Mouse (Mus musculus) embryonic facial prominence, embryonic 13.5 days (tissue): ENCODE data around the gene Tnc. TPM values are rescaled to one million over a fixed set of nuclear protein-coding genes. Genes with fewer than 3 reads are reported as not detected.
A peak's percentile ranks its signal among the peaks of the same experiment; 100 is the strongest.

ENCODE experiments used
- ATAC-seq: fragments of 200-750 bp; cut with Nextera tagmentation; 2 replicates; pipeline ENCODE4 v1.8.0; 2017; ENCODE audit warnings: low read depth; ENCODE audit not compliant: insufficient number of reproducible peaks, insufficient read depth, low FRiP score, low TSS enrichment
- H3K27ac ChIP-seq: fragments of 300-500 bp; sonication (generic); 2 replicates; pipeline ENCODE4 v1.5.1; 2015; ENCODE audit warnings: moderate library complexity, mild to moderate bottlenecking, inconsistent platforms
- H3K27me3 ChIP-seq: fragments of 300-500 bp; sonication (generic); 2 replicates; pipeline ENCODE4 v1.6.1; 2015; ENCODE audit warnings: mild to moderate bottlenecking, inconsistent platforms
- H3K36me3 ChIP-seq: fragments of 300-500 bp; sonication (generic); 2 replicates; pipeline ENCODE4 v1.6.1; 2015; ENCODE audit warnings: mild to moderate bottlenecking, inconsistent platforms
- H3K4me1 ChIP-seq: fragments of 300-500 bp; sonication (generic); 2 replicates; pipeline ENCODE4 v1.6.1; 2015; ENCODE audit warnings: inconsistent platforms
- H3K4me2 ChIP-seq: fragments of 300-500 bp; sonication (generic); 2 replicates; pipeline ENCODE4 v1.6.1; 2015; ENCODE audit warnings: moderate library complexity, mild to moderate bottlenecking, inconsistent platforms
- H3K4me3 ChIP-seq: fragments of 300-500 bp; sonication (generic); 2 replicates; pipeline ENCODE4 v1.5.1; 2015; ENCODE audit warnings: mild to moderate bottlenecking, inconsistent platforms
- H3K9ac ChIP-seq: fragments of 300-500 bp; sonication (generic); 2 replicates; pipeline ENCODE4 v1.6.1; 2015; ENCODE audit warnings: mild to moderate bottlenecking, inconsistent platforms
- H3K9me3 ChIP-seq: fragments of 300-500 bp; sonication (generic); 2 replicates; pipeline ENCODE4 v1.6.1; 2016; ENCODE audit warnings: inconsistent platforms
- WGBS: fragments of 180-500 bp; shearing (Covaris S2); methylation state at CpG from one replicate; pipeline ENCODE4 v1.1.7; 2015; ENCODE audit warnings: mixed read lengths; 5-methylcytosine and 5-hydroxymethylcytosine counted together
- polyA plus RNA-seq: library from polyadenylated mRNA; unstranded; fragments of >200 nt; fragmentation: Nextera tagmentation; extraction: Ambion mirVana; gene quantifications from 2 replicates; pipeline ENCODE4 v1.2.1, GENCODE M21; 2015

Gene Tnc
- polyA plus RNA-seq, 1 experiment from 2014 or later, result 48.0 TPM

GRCm38 (mm10) chr4:63988090-63988489 lies 58.7 kb downstream of the Tnc start:
- no peaks in the 10 kb centered on the region for H3K9me3 ChIP-seq
- peaks cover 5% of the 10 kb centered on the region; the same call in 1 of the 2 replicates for H3K4me1 ChIP-seq
- no peak overlapping the region for H3K27ac ChIP-seq
- H3K4me3 ChIP-seq, result no peak overlapping the region
- H3K9ac ChIP-seq, result no peak overlapping the region
- H3K27me3 ChIP-seq, result no peaks in the 10 kb centered on the region
- WGBS, result 93% methylated on average over 5 of the region's 5 CpGs
- H3K4me2 ChIP-seq, result no peak overlapping the region
- 0 out of 2 replicates have a peak, but pooled peaks cover 3% of the 10 kb centered on the region for H3K36me3 ChIP-seq
- ATAC-seq, result no peak

GRCm38 (mm10) chr4:63986576-63986975 lies 60.2 kb downstream of the Tnc start:
- Histone ChIP-seq H3K4me3 (no peak overlapping the region), H3K27me3 (no peaks in the 10 kb centered on the region), H3K27ac (no peak overlapping the region), H3K36me3 (no peaks in the 10 kb centered on the region), H3K4me2 (no peak overlapping the region), H3K9me3 (no peaks in the 10 kb centered on the region), H3K9ac (no peak overlapping the region), H3K4me1 (peaks cover 12% of the 10 kb centered on the region)
- no peak for ATAC-seq

GRCm38 (mm10) chr4:63983098-63983445 lies 63.7 kb downstream of the Tnc start:
- no peak overlapping the region for H3K9ac ChIP-seq
- WGBS, result 27% methylated on average over 8 of the region's 8 CpGs
- no peak for ATAC-seq
- H3K27me3 ChIP-seq, result no peaks in the 10 kb centered on the region
- no peak overlapping the region for H3K4me2 ChIP-seq
- H3K9me3 ChIP-seq, result no peaks in the 10 kb centered on the region
- peak overlapping the region; percentile 34; the same call in 1 of the 2 replicates for H3K27ac ChIP-seq
- peaks cover 20% of the 10 kb centered on the region for H3K4me1 ChIP-seq
- no peaks in the 10 kb centered on the region; the same call in 1 of the 2 replicates for H3K36me3 ChIP-seq
- no peak overlapping the region for H3K4me3 ChIP-seq

- H3K4me3 ChIP-seq, result no peak overlapping the region
- ATAC-seq, result no peak
Observed at GRCm38 (mm10) chr4:63982425-63983097, 64.3 kb downstream of the Tnc start.

GRCm38 (mm10) chr4:63980211-63980794 lies 66.5 kb downstream of the Tnc start:
- no peaks in the 10 kb centered on the region for H3K27me3 ChIP-seq
- no peak for ATAC-seq
- H3K4me2 ChIP-seq, result no peak overlapping the region
- H3K9me3 ChIP-seq, result no peaks in the 10 kb centered on the region
- 63% methylated on average over 1 of the region's 1 CpGs for WGBS
- no peak overlapping the region for H3K27ac ChIP-seq
- H3K4me3 ChIP-seq, result no peak overlapping the region
- H3K9ac ChIP-seq, result no peak overlapping the region
- peaks cover 6% of the 10 kb centered on the region; the same call in 1 of the 2 replicates for H3K36me3 ChIP-seq
- peaks cover 20% of the 10 kb centered on the region for H3K4me1 ChIP-seq

More at GRCm38 (mm10) chr4:63982425-63983097, 64.3 kb downstream of the Tnc start:
- H3K27me3 ChIP-seq, result no peaks in the 10 kb centered on the region
- H3K36me3 ChIP-seq, result no peaks in the 10 kb centered on the region; the same call in 1 of the 2 replicates
- no peak overlapping the region for H3K4me2 ChIP-seq
- H3K4me1 ChIP-seq, result peaks cover 20% of the 10 kb centered on the region
- peak overlapping the region; percentile 34; the same call in 1 of the 2 replicates for H3K27ac ChIP-seq
- WGBS, result 61% methylated on average over 12 of the region's 12 CpGs
- no peaks in the 10 kb centered on the region for H3K9me3 ChIP-seq
- H3K9ac ChIP-seq, result no peak overlapping the region

- no peak overlapping the region for H3K4me3 ChIP-seq
- no peaks in the 10 kb centered on the region for H3K9me3 ChIP-seq
- no peaks in the 10 kb centered on the region for H3K27me3 ChIP-seq
- no peak overlapping the region for H3K4me2 ChIP-seq
- ATAC-seq, result no peak
- WGBS, result 37% methylated on average over 2 of the region's 2 CpGs
- H3K4me1 ChIP-seq, result peaks cover 20% of the 10 kb centered on the region
- H3K36me3 ChIP-seq, result peaks cover 13% of the 10 kb centered on the region
- H3K27ac ChIP-seq, result no peak overlapping the region
- no peak overlapping the region for H3K9ac ChIP-seq
Observed at GRCm38 (mm10) chr4:63979635-63980034, 67.2 kb downstream of the Tnc start.

GRCm38 (mm10) chr4:63972536-63972935 lies 74.3 kb downstream of the Tnc start:
- no peak for ATAC-seq
- Histone ChIP-seq H3K36me3 (peaks cover 47% of the 10 kb centered on the region), H3K27me3 (no peaks in the 10 kb centered on the region), H3K9ac (no peak overlapping the region), H3K4me3 (no peak overlapping the region), H3K4me2 (no peak overlapping the region), H3K27ac (no peak overlapping the region), H3K9me3 (no peaks in the 10 kb centered on the region), H3K4me1 (no peaks in the 10 kb centered on the region)
- 93% methylated on average over 2 of the region's 2 CpGs for WGBS

- no peaks in the 10 kb centered on the region for H3K9me3 ChIP-seq
- no peak overlapping the region for H3K27ac ChIP-seq
- 48% methylated on average over 1 of the region's 1 CpGs for WGBS
- ATAC-seq, result no peak
- H3K4me3 ChIP-seq, result no peak overlapping the region
- no peak overlapping the region for H3K9ac ChIP-seq
- no peak overlapping the region for H3K4me2 ChIP-seq
- H3K27me3 ChIP-seq, result no peaks in the 10 kb centered on the region
- peaks cover 51% of the 10 kb centered on the region for H3K36me3 ChIP-seq
- H3K4me1 ChIP-seq, result no peaks in the 10 kb centered on the region
Observed at GRCm38 (mm10) chr4:63971762-63972161, 75.1 kb downstream of the Tnc start.

GRCm38 (mm10) chr4:63970925-63971324 lies 75.9 kb downstream of the Tnc start:
- Histone ChIP-seq H3K9ac (no peak overlapping the region), H3K36me3 (peaks cover 53% of the 10 kb centered on the region), H3K27ac (no peak overlapping the region), H3K4me3 (no peak overlapping the region), H3K4me1 (no peaks in the 10 kb centered on the region), H3K9me3 (no peaks in the 10 kb centered on the region), H3K27me3 (no peaks in the 10 kb centered on the region), H3K4me2 (no peak overlapping the region)
- no peak for ATAC-seq
- 82% methylated on average over 4 of the region's 4 CpGs for WGBS

- Histone ChIP-seq H3K9ac (no peak overlapping the region), H3K4me1 (no peaks in the 10 kb centered on the region), H3K27ac (no peak overlapping the region), H3K9me3 (no peaks in the 10 kb centered on the region), H3K4me2 (no peak overlapping the region), H3K4me3 (no peak overlapping the region), H3K27me3 (no peaks in the 10 kb centered on the region), H3K36me3 (peaks cover 58% of the 10 kb centered on the region)
- 89% methylated on average over 3 of the region's 3 CpGs for WGBS
- no peak for ATAC-seq
Observed at GRCm38 (mm10) chr4:63969891-63970290, 76.9 kb downstream of the Tnc start.

- no peak for ATAC-seq
- 88% methylated on average over 1 of the region's 1 CpGs for WGBS
- no peak overlapping the region for H3K4me2 ChIP-seq
- no peaks in the 10 kb centered on the region for H3K27me3 ChIP-seq
- no peaks in the 10 kb centered on the region for H3K9me3 ChIP-seq
- no peak overlapping the region for H3K9ac ChIP-seq
- no peak overlapping the region for H3K27ac ChIP-seq
- H3K36me3 ChIP-seq, result peaks cover 59% of the 10 kb centered on the region
- no peaks in the 10 kb centered on the region for H3K4me1 ChIP-seq
- no peak overlapping the region for H3K4me3 ChIP-seq
Observed at GRCm38 (mm10) chr4:63963410-63963809, 83.4 kb downstream of the Tnc start.

- no peak overlapping the region for H3K4me3 ChIP-seq
- H3K27ac ChIP-seq, result no peak overlapping the region
- H3K27me3 ChIP-seq, result no peaks in the 10 kb centered on the region
- no peaks in the 10 kb centered on the region for H3K4me1 ChIP-seq
- H3K9me3 ChIP-seq, result no peaks in the 10 kb centered on the region
- H3K9ac ChIP-seq, result no peak overlapping the region
- no peak for ATAC-seq
- peaks cover 46% of the 10 kb centered on the region for H3K36me3 ChIP-seq
- no peak overlapping the region for H3K4me2 ChIP-seq
- WGBS, result 92% methylated on average over 5 of the region's 5 CpGs
Observed at GRCm38 (mm10) chr4:63961858-63962468, 84.9 kb downstream of the Tnc start.
